Mouse (Mus musculus) gastrocnemius, postnatal 4 days (tissue): ENCODE measurements around the gene Lama4. TPM values are rescaled to one million over a fixed set of nuclear protein-coding genes. Genes with fewer than 3 reads are reported as not detected.

Experiments
- DNase-seq, 2 experiments: peaks; one replicate each; pipeline ENCODE4 v3.0.0; 2021 to 2022; ENCODE audit warnings: low spot score in 2 of 2, mixed read lengths in 2 of 2
- total RNA-seq, 2 experiments: library from RNA; stranded (reverse); gene quantifications; 2 replicates each; pipeline ENCODE4 v1.2.3; 2021

Lama4 gene
- total RNA-seq, 2 experiments from 2014 or later, result 173 to 197 TPM

- DNase-seq, result no peak
These were observed 28.5 kb downstream of the Lama4 start for GRCm38 (mm10) chr10:38993632-38994424.

GRCm38 (mm10) chr10:38994719-38995450 is 29.6 kb downstream of the Lama4 start:
- DNase-seq, result no peak

- no peak for DNase-seq
These were observed 30.6 kb downstream of the Lama4 start for GRCm38 (mm10) chr10:38995896-38996295.

- DNase-seq, result no peak
These were observed 35.6 kb downstream of the Lama4 start for GRCm38 (mm10) chr10:39000951-39001350.

- no peak for DNase-seq
These were observed 37.2 kb downstream of the Lama4 start for GRCm38 (mm10) chr10:39002521-39002920.

GRCm38 (mm10) chr10:39003520-39003919 is 38.2 kb downstream of the Lama4 start:
- DNase-seq, result no peak

GRCm38 (mm10) chr10:39005494-39005893 is 40.2 kb downstream of the Lama4 start:
- no peak for DNase-seq

- DNase-seq, result no peak
These were observed 41.3 kb downstream of the Lama4 start for GRCm38 (mm10) chr10:39006433-39007105.

- no peak for DNase-seq
These were observed 49.5 kb downstream of the Lama4 start for GRCm38 (mm10) chr10:39014836-39015235.

GRCm38 (mm10) chr10:39017986-39018385 is 52.7 kb downstream of the Lama4 start:
- no peak for DNase-seq

- DNase-seq, result no peak
These were observed 53.3 kb downstream of the Lama4 start for GRCm38 (mm10) chr10:39018635-39019034.

GRCm38 (mm10) chr10:39023618-39024256 is 58.4 kb downstream of the Lama4 start:
- no peak for DNase-seq

GRCm38 (mm10) chr10:39026529-39026928 is 61.2 kb downstream of the Lama4 start:
- no peak for DNase-seq

GRCm38 (mm10) chr10:39027058-39027457 is 61.7 kb downstream of the Lama4 start:
- no peak for DNase-seq

GRCm38 (mm10) chr10:39028403-39028802 is 63.1 kb downstream of the Lama4 start:
- no peak for DNase-seq

- no peak for DNase-seq
These were observed 64.2 kb downstream of the Lama4 start for GRCm38 (mm10) chr10:39029297-39030147.

GRCm38 (mm10) chr10:39030148-39030685 is 64.9 kb downstream of the Lama4 start:
- DNase-seq, result no peak

GRCm38 (mm10) chr10:39039564-39039963 is 74.2 kb downstream of the Lama4 start:
- DNase-seq, result no peak

GRCm38 (mm10) chr10:39040026-39040425 is 74.7 kb downstream of the Lama4 start:
- DNase-seq, result no peak

GRCm38 (mm10) chr10:39044476-39044995 is 79.2 kb downstream of the Lama4 start:
- DNase-seq, result no peak
